Mouse (Mus musculus): Measurements from ENCODE around the gene Tnr.

DNA sequence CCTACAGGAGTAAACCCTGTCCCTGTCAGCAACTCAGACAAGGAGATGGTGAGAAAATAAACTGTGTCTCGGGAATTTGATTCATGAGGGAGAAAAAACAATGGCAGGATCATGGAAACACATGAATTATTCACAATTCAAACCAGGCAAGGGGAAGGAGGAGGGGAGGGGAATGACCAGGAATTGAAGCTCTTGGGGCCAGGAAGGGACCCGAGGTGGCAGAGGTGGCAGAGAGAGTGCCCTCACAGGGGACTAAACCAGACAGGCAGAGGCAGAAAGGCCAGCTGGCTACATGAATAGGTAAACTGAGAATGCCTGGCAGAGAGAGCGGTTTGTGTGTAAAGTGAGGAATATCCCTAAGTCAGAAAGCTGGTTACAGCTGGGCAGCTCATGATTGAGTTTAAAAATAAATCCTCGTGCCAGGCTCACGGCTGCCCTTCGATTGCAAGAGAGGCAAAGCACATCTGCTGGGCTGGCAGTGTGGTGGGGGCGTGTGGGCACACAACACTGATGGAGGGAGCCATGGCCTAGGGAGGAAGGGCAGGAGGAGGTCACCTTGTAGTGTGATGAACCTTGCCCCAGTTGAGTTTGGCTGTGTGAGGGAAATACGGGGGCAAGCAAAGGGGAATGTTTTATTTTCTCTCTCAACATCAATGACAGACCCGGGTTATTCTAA is 22.0 kb downstream of the Tnr start:
- TF ChIP-seq POLR2A (IDR thresholded peaks at IDR 0.05; ENCODE audit: borderline replicate concordance, control insufficient read depth, low read depth, low read length) (no peak), CTCF (IDR thresholded peaks at IDR 0.05; ENCODE audit: control insufficient read depth, insufficient read depth, low read length) (no peak)
